Mouse (Mus musculus) embryonic facial prominence, embryonic 14.5 days (tissue): Measurements from ENCODE around the gene Plekhg5. TPM values are rescaled to one million over a fixed set of nuclear protein-coding genes. Genes with fewer than 3 reads are reported as not detected.

Experiments
- ATAC-seq: fragments of 200-750 bp; cut with Nextera tagmentation; 2 replicates; pipeline ENCODE4 v1.8.0; 2017; ENCODE audit warnings: low read depth, moderate number of reproducible peaks, moderate TSS enrichment
- DNase-seq: peaks from one replicate; pipeline ENCODE4 v3.0.0-alpha.2; 2015; ENCODE audit warnings: low spot score
- H3K27ac ChIP-seq: fragments of 300-500 bp; sonication (generic); replicated peaks from 2 replicates; pipeline ENCODE4 v1.5.1; 2014; ENCODE audit warnings: low read depth, mild to moderate bottlenecking, low read length, moderate library complexity
- H3K27me3 ChIP-seq: fragments of 300-500 bp; sonication (generic); replicated peaks from 2 replicates; pipeline ENCODE4 v1.6.1; 2014; ENCODE audit warnings: low read length; ENCODE audit not compliant: control insufficient read depth, insufficient read depth
- H3K36me3 ChIP-seq: fragments of 300-500 bp; sonication (generic); 2 replicates; pipeline ENCODE4 v1.6.1; 2014; ENCODE audit warnings: low read length, mixed read lengths; ENCODE audit not compliant: control insufficient read depth, insufficient read depth
- H3K4me1 ChIP-seq: fragments of 300-500 bp; sonication (generic); 2 replicates; pipeline ENCODE4 v1.6.1; 2014; ENCODE audit warnings: antibody characterized with exemption, low read length; ENCODE audit not compliant: control insufficient read depth, insufficient read depth
- H3K4me2 ChIP-seq: fragments of 300-500 bp; sonication (generic); 2 replicates; pipeline ENCODE4 v1.6.1; 2014; ENCODE audit warnings: low read depth, mild to moderate bottlenecking, low read length, moderate library complexity, mixed read lengths
- H3K4me3 ChIP-seq: fragments of 300-500 bp; sonication (generic); 2 replicates; pipeline ENCODE4 v1.5.1; 2014; ENCODE audit warnings: low read depth, mild to moderate bottlenecking, low read length
- H3K9ac ChIP-seq: fragments of 300-500 bp; sonication (generic); 2 replicates; pipeline ENCODE4 v1.6.1; 2014; ENCODE audit warnings: low read depth, mild to moderate bottlenecking, low read length, moderate library complexity, mixed read lengths
- H3K9me3 ChIP-seq: fragments of 300-500 bp; sonication (generic); 2 replicates; pipeline ENCODE4 v1.6.1; 2016; ENCODE audit warnings: low read length; ENCODE audit not compliant: control insufficient read depth
- WGBS: fragments of 180-500 bp; shearing (Covaris S2); extraction: QIAGEN DNeasy Blood & Tissue Kit; methylation state at CpG from one replicate; pipeline ENCODE4 v1.1.7; 2014; 5-methylcytosine and 5-hydroxymethylcytosine counted together
- polyA plus RNA-seq: library from polyadenylated mRNA; unstranded; fragments of >200 nt; fragmentation: Nextera tagmentation; extraction: Ambion mirVana; gene quantifications from 2 replicates; pipeline ENCODE4 v1.2.1, GENCODE M21; 2014

Plekhg5 gene
- polyA plus RNA-seq, 1 experiment from 2014 or later, result 12.0 TPM

DNA sequence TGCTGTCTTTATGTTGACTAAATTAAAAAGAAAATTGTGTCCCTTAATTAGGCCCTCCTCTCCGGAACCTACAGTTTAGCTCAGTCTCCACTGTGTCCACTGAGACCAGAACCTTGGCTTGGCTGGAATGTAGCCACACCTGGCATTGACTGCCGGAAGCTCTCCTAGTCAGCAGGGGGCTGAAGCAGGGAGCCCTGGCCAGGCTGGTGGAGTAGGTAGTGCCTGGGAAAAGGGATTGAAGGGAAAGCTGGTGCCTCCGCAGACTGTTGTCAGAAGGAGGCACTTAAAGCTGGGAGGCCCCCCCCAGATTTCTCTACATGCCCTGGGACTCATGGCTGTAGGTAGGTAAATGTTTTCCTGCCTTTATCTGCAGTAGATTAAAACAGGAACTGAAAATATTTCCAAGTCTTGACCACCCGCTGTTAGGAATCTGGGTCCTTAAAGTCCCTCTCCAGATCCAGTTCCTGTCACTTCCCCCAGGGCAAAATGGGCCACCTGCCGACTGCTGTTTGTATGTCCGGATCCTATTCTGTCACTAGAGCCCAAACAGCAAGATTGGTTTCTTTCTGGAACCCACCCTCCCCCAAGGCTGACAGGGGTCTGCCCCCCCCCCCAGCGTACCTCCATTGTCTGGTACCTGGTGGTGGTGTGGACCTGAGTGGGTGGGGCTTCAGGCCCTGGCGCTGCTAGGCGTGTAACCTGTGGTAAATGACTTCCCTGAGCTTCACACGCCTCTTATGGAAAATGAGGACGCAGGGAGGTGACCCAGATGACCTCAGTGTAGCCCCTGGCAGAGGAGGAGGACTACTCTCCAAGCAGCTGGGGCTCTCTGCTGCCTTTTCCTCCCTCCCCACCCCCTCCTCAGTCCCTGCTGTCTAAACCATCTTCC is 25.9 kb downstream of the Plekhg5 start:
- 24% methylated on average over 11 of the region's 11 CpGs for WGBS
- DNase-seq (no peak), ATAC-seq (no peak)
- peaks cover 12% of the 10 kb centered on the region; the same call in 1 of the 2 replicates for H3K36me3 ChIP-seq
- H3K27me3 ChIP-seq, result no peaks in the 10 kb centered on the region
- peak overlapping the region; percentile 22; the same call in 1 of the 2 replicates for H3K9ac ChIP-seq
- no peak overlapping the region for H3K27ac ChIP-seq
- H3K4me2 ChIP-seq, result peak overlapping the region; percentile 20; the same call in 1 of the 2 replicates
- no peak overlapping the region for H3K4me3 ChIP-seq
- 0 out of 2 replicates have a peak, but pooled peaks cover 10% of the 10 kb centered on the region for H3K4me1 ChIP-seq
- no peaks in the 10 kb centered on the region for H3K9me3 ChIP-seq

DNA sequence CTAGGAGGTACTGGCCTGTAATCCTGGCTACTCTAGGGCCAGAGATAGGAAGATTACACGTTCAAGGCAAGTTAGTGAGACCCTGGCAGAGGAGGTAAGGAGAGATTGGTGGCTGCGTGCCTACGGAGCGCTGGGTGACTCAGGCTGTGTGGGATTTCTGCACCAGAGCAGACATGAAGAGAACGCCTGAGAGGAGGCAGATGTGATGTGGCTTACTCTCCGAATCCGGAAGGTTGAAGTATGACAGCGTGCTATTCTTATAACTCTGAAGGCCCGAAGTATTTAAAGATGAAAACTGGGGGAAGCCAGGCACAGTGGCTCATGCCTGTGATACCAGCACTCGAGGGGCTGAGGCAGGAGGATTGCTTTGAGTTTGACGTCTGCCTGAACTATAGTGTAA is 28.2 kb downstream of the Plekhg5 start:
- no peak overlapping the region for H3K4me3 ChIP-seq
- 66% methylated on average over 11 of the region's 11 CpGs for WGBS
- DNase-seq (no peak), ATAC-seq (no peak)
- no peaks in the 10 kb centered on the region for H3K9me3 ChIP-seq
- H3K9ac ChIP-seq, result no peak overlapping the region
- no peak overlapping the region for H3K27ac ChIP-seq
- H3K4me2 ChIP-seq, result no peak overlapping the region
- H3K36me3 ChIP-seq, result peaks cover 30% of the 10 kb centered on the region
- no peaks in the 10 kb centered on the region for H3K27me3 ChIP-seq
- H3K4me1 ChIP-seq, result 0 out of 2 replicates have a peak, but pooled peaks cover 8% of the 10 kb centered on the region

DNA sequence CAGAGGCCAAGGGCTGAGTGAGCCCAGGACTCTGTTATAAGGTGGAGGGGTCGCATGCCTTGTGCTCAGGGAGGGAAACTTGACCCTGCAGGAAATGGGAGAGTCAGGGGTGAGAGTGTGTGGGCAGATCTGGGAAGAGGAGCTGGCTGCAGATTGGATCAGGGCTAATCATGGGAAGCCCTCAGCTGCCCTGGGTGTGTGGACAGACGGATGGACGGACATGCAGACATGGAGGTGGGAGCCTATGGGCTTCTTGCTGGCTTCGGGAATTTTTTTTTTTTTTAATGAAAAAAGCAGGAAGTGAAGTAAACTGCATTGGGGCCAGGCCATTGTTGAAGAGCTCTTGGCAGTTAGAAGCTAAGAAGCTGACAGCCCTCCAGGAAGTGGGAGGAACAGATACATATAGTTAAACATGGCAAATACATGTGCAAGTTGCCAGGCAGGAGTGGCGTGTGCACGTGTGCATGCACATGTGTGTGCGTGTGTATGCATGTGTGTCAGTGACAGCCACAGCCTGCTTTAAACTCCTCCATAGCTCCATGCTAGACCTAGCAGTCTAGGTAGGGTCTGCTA is 28.9 kb downstream of the Plekhg5 start:
- Histone ChIP-seq H3K27ac (peak overlapping the region; percentile 34; the same call in 1 of the 2 replicates), H3K4me1 (0 out of 2 replicates have a peak, but pooled peaks cover 8% of the 10 kb centered on the region), H3K27me3 (no peaks in the 10 kb centered on the region), H3K36me3 (peaks cover 33% of the 10 kb centered on the region), H3K4me3 (no peak overlapping the region), H3K4me2 (no peak overlapping the region), H3K9ac (no peak overlapping the region), H3K9me3 (no peaks in the 10 kb centered on the region)
- DNase-seq, result no peak
- no peak for ATAC-seq
- WGBS, result 55% methylated on average over 7 of the region's 7 CpGs

DNA sequence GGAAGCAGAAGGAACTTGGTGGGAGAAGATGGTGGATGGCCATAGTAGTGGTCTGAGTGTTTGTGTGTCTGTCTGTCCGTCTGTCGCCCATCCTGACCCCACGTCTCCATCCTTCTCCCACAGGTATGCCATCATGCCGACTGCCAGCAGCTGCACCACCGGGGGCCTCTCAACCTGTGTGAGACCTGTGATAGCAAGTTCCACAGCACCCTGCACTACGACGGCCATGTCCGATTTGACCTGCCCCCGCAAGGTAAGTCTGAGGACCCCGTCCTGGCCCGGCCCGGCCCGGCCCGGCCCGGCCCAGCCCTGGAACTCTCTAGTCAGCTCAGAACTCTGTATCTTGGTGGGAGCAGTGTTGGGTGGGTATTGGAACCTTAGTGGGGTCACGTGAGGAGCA is 29.6 kb downstream of the Plekhg5 start:
- no peaks in the 10 kb centered on the region for H3K9me3 ChIP-seq
- no peak overlapping the region for H3K27ac ChIP-seq
- H3K4me1 ChIP-seq, result 0 out of 2 replicates have a peak, but pooled peaks cover 9% of the 10 kb centered on the region
- 94% methylated on average over 16 of the region's 16 CpGs for WGBS
- H3K36me3 ChIP-seq, result peaks cover 40% of the 10 kb centered on the region
- no peak for ATAC-seq
- no peak overlapping the region for H3K4me2 ChIP-seq
- no peak overlapping the region for H3K4me3 ChIP-seq
- H3K27me3 ChIP-seq, result no peaks in the 10 kb centered on the region
- H3K9ac ChIP-seq, result no peak overlapping the region
- no peak for DNase-seq

DNA sequence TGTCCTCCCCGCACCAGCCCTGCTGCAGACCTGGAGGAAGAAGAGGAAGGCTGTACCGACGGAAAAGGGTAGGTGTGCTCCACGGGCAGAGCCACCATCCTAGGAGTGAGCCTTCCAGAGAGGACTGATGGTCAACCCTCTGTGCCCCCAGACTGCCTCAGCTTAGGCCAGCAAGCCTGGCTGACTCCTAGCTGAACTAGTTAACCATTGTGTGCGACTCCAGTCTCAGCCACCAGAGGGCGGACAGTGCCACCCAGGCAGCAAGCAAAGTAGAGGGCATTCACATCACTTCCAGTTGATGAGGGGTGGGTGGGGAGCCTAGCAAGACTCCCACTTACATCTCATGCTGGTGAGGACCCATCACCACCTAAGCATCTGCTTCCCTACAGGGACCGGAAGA is 30.7 kb downstream of the Plekhg5 start:
- DNase-seq, result no peak
- Histone ChIP-seq H3K4me3 (no peak overlapping the region), H3K4me1 (0 out of 2 replicates have a peak, but pooled peaks cover 12% of the 10 kb centered on the region), H3K4me2 (no peak overlapping the region), H3K9me3 (no peaks in the 10 kb centered on the region), H3K36me3 (peaks cover 45% of the 10 kb centered on the region), H3K27ac (no peak overlapping the region), H3K27me3 (no peaks in the 10 kb centered on the region; the same call in 1 of the 2 replicates), H3K9ac (no peak overlapping the region)
- ATAC-seq, result no peak
- WGBS, result 39% methylated on average over 6 of the region's 7 CpGs

DNA sequence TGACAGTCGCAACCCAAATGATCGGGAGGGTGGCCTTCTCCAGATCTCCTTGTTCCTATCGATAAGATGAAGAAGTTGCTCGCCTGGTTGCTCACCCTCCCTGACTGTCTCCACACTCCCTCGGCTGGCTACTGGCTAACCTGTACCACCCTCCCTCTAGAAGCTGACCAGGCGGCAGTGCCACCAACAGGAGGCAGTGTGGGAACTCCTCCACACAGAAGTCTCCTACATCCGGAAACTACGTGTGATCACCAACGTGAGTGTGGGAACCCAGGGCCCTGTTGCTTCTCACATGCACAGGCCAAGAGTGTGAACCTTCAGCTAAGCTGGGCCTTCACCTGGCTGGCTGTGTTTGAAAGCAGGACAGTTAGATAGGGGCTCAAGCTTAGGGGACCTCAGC is 34.4 kb downstream of the Plekhg5 start:
- H3K9ac ChIP-seq, result no peak overlapping the region
- H3K4me3 ChIP-seq, result no peak overlapping the region
- H3K27me3 ChIP-seq, result no peaks in the 10 kb centered on the region; the same call in 1 of the 2 replicates
- 0 out of 2 replicates have a peak, but pooled peaks cover 14% of the 10 kb centered on the region for H3K4me1 ChIP-seq
- H3K4me2 ChIP-seq, result 0 out of 2 replicates have a peak overlapping the region, but pooled peaks have one; percentile 64
- H3K27ac ChIP-seq, result no peak overlapping the region
- no peak for DNase-seq
- H3K9me3 ChIP-seq, result no peaks in the 10 kb centered on the region
- H3K36me3 ChIP-seq, result peaks cover 79% of the 10 kb centered on the region
- 58% methylated on average over 9 of the region's 9 CpGs for WGBS
- ATAC-seq, result no peak

DNA sequence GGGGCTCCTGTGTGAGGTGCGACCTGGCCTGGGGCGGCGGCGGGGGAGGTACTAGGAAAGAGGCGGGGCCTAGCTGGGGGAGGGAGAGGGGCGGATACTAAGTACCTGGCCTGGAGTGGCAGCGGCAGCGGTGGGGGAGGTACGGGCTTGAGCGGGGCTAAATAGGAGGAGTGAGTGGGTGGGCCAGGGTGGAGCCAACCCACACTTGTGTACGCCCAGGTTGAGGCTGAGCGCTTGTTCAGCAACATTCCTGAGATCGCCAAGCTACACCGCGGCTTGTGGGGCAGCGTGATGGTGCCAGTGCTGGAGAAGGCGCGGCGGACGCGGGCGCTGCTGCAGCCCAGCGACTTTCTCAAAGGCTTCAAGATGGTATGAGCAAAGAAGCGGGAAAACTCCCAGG is 35.2 kb downstream of the Plekhg5 start:
- H3K27me3 ChIP-seq, result no peaks in the 10 kb centered on the region; the same call in 1 of the 2 replicates
- 13% methylated on average over 21 of the region's 24 CpGs for WGBS
- H3K9ac ChIP-seq, result peak overlapping the region; percentile 19; the same call in 1 of the 2 replicates
- peak overlapping the region; percentile 33 for H3K4me3 ChIP-seq
- peak overlapping the region; percentile 64 for H3K4me2 ChIP-seq
- H3K9me3 ChIP-seq, result no peaks in the 10 kb centered on the region
- H3K4me1 ChIP-seq, result 0 out of 2 replicates have a peak, but pooled peaks cover 14% of the 10 kb centered on the region
- ATAC-seq (peak; percentile 87), DNase-seq (peak; percentile 94)
- H3K36me3 ChIP-seq, result peaks cover 79% of the 10 kb centered on the region
- H3K27ac ChIP-seq, result peak overlapping the region; percentile 82

DNA sequence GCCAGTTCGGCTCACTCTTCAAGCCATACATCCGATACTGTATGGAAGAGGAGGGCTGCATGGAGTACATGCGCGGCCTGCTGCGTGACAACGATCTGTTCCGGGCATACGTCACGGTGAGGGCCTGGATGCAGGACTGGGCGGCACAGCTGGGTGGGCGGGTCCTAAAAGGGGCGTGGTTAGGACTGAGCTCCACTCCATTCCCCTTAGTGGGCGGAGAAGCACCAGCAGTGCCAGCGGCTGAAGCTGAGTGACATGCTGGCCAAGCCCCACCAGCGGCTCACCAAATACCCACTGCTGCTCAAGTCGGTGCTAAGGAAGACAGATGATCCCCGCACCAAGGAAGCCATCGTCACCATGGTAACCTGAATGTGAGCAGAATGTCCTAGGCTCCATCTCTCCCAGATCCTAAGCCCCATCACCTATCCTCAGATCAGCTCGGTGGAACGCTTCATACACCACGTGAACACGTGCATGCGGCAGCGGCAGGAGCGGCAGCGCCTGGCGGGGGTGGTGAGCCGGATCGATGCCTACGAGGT is 35.7 kb downstream of the Plekhg5 start:
- H3K27ac ChIP-seq, result peak overlapping the region; percentile 82
- peak overlapping the region; percentile 33 for H3K4me3 ChIP-seq
- H3K36me3 ChIP-seq, result peaks cover 79% of the 10 kb centered on the region
- H3K9ac ChIP-seq, result peak overlapping the region; percentile 19; the same call in 1 of the 2 replicates
- ATAC-seq (peak; percentile 94), DNase-seq (peak; percentile 94)
- H3K9me3 ChIP-seq, result no peaks in the 10 kb centered on the region
- H3K27me3 ChIP-seq, result no peaks in the 10 kb centered on the region; the same call in 1 of the 2 replicates
- H3K4me2 ChIP-seq, result peak overlapping the region; percentile 64
- H3K4me1 ChIP-seq, result 0 out of 2 replicates have a peak, but pooled peaks cover 14% of the 10 kb centered on the region
- WGBS, result 12% methylated on average over 26 of the region's 30 CpGs
